Mouse (Mus musculus) liver, postnatal 0 days (tissue): ENCODE data around the gene Gabbr2.

Source experiments
- CTCF ChIP-seq: sonication (generic); IDR thresholded peaks from 2 replicates; pipeline ENCODE4 v1.5.1; 2016; ENCODE audit warnings: antibody characterized with exemption, low read depth
- EP300 ChIP-seq: IDR thresholded peaks from 2 replicates; pipeline ENCODE4 v1.6.1; 2016; ENCODE audit warnings: antibody characterized with exemption, low read depth, mild to moderate bottlenecking

DNA sequence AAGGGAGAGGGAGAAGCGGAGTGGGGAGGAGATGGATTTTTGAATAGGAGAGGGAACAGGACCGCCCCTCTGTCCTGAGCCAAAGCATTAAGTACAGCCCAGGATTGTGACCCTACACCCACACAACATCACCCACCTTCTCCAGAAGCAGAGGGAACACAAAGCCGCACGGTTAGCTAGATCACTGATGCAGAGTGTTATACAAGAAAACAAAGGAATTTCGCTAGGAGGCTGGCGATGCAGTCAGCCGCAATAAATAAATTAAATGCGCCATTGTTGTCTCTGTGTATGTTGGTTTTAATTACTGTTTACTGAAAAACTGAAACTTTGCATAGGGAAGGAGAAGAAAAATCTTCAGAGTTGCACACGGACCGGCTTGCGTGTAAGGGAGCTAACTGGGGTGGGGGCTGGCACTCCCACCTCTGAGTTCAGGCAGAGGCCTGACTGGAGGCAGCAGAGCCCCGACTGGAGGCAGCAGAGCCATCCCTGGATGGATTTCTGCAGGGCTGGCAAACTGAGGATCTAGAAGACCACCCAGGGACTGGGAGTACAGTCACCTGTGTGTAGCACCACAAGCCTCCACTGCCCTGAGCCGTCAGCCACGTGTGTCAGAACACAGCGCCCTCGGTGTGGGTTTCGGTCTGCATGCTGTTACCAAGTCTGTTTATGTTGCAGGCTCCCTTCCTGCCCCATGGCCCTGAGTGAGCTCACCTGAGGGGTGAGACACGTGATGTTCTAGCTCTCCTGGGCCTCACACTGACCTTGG, 93.9 kb downstream of the Gabbr2 start:
- TF ChIP-seq CTCF (no peak), EP300 (no peak)
